Comparison of ENCODE assay signal across 8 mouse cellular contexts in genomic region chr10:71342030-71342805, GRCm38 (mm10). TPM values are rescaled to one million over a fixed set of nuclear protein-coding genes. Genes with fewer than 3 reads are reported as not detected.
DNase-seq lines count a peak whose midpoint lies in the region; ATAC-seq and TF ChIP-seq lines count a peak whose summit lies in the region.

No protein-coding gene starts in this region.

- no peaks in the 10 kb centered on the region for H3K9me3 ChIP-seq in liver, embryonic 11.5 days (ENCODE audit: control insufficient read depth, low read length)
- H3K9me3 ChIP-seq in heart, embryonic 11.5 days (replicated peaks; ENCODE audit: control insufficient read depth, low read length): no peaks in the 10 kb centered on the region

- peak; percentile 53; the same call in 1 of the 2 replicates for TF ChIP-seq CTCF in liver, adult 2 months (IDR thresholded peaks at IDR 0.05; ENCODE audit: low read depth, low read length)
- TF ChIP-seq CTCF in small intestine, adult 2 months (IDR thresholded peaks at IDR 0.05; ENCODE audit: extremely low read depth, insufficient read length, insufficient replicate concordance, low read depth, low read length): peak; percentile 6; the same call in 1 of the 2 replicates

- 0 out of 2 replicates have a peak, but pooled peaks have one; percentile 8 for TF ChIP-seq POLR2A in liver, adult 2 months (IDR thresholded peaks at IDR 0.05; ENCODE audit: extremely low read depth, insufficient read depth, low read length)
- TF ChIP-seq POLR2A in small intestine, adult 2 months (IDR thresholded peaks at IDR 0.05; ENCODE audit: low read depth, low read length): no peak

- peak overlapping the region; percentile 15 for H3K4me3 ChIP-seq in liver, adult 2 months (ENCODE audit: insufficient read depth, low read depth, low read length)
- no peak overlapping the region for H3K4me3 ChIP-seq in liver, embryonic 11.5 days (ENCODE audit: low read depth, low read length)
- no peak overlapping the region for H3K4me3 ChIP-seq in small intestine, adult 2 months (ENCODE audit: low read depth, low read length)
- H3K4me3 ChIP-seq in heart, embryonic 11.5 days (ENCODE audit: low read depth, low read length): no peak overlapping the region

- no peaks in the 10 kb centered on the region; the same call in 1 of the 2 replicates for H3K36me3 ChIP-seq in liver, adult 2 months (ENCODE audit: control insufficient read depth, insufficient read depth, low read length)
- H3K36me3 ChIP-seq in liver, embryonic 11.5 days (ENCODE audit: control insufficient read depth, insufficient read depth, low read length): no peaks in the 10 kb centered on the region; the same call in 1 of the 2 replicates
- H3K36me3 ChIP-seq in small intestine, adult 2 months (ENCODE audit: control insufficient read depth, insufficient read depth, low read length): no peaks in the 10 kb centered on the region
- H3K36me3 ChIP-seq in heart, embryonic 11.5 days (ENCODE audit: control insufficient read depth, insufficient read depth, low read length): no peaks in the 10 kb centered on the region

- 27% methylated on average over 7 of the region's 7 CpGs for WGBS in liver, adult 2 months
- 87% methylated on average over 7 of the region's 7 CpGs for WGBS in liver, embryonic 11.5 days
- WGBS in small intestine, adult 2 months: 32% methylated on average over 7 of the region's 7 CpGs
- WGBS in heart, embryonic 11.5 days (ENCODE audit: insufficient replicate concordance): 91% methylated on average over 7 of the region's 7 CpGs

- no peak overlapping the region for H3K4me2 ChIP-seq in liver, embryonic 11.5 days
- H3K4me2 ChIP-seq in heart, embryonic 11.5 days: no peak overlapping the region

- peaks cover 13% of the 10 kb centered on the region; the same call in 1 of the 2 replicates for H3K79me2 ChIP-seq in liver, adult 2 months (ENCODE audit: control insufficient read depth, insufficient read depth, low read length)

- no peak for ATAC-seq in liver, embryonic 11.5 days (replicated peaks; ENCODE audit: low FRiP score)
- ATAC-seq in heart, embryonic 11.5 days (replicated peaks; ENCODE audit: insufficient number of reproducible peaks, low FRiP score, low TSS enrichment): no peak

- H3K9ac ChIP-seq in liver, adult 2 months (ENCODE audit: low read depth, low read length): peak overlapping the region; percentile 60
- no peak overlapping the region for H3K9ac ChIP-seq in liver, embryonic 11.5 days (ENCODE audit: low read depth, low read length)
- H3K9ac ChIP-seq in heart, embryonic 11.5 days (ENCODE audit: low read depth, low read length): no peak overlapping the region

- no peaks in the 10 kb centered on the region for H3K27me3 ChIP-seq in liver, adult 2 months (ENCODE audit: control insufficient read depth, insufficient read depth, low read length)
- no peaks in the 10 kb centered on the region for H3K27me3 ChIP-seq in liver, embryonic 11.5 days (replicated peaks; ENCODE audit: control insufficient read depth, insufficient read depth, low read length)
- no peaks in the 10 kb centered on the region for H3K27me3 ChIP-seq in small intestine, adult 2 months (ENCODE audit: control insufficient read depth, insufficient read depth, low read length)
- no peaks in the 10 kb centered on the region for H3K27me3 ChIP-seq in heart, embryonic 11.5 days (ENCODE audit: control insufficient read depth, insufficient read depth, low read length)

- DNase-seq in cerebellum, adult 9-10 months: peak; percentile 38
- DNase-seq in cerebellum, postnatal 36 days: no peak
- DNase-seq in liver, adult 2 months (ENCODE audit: extremely low read depth, low read depth, low spot score): peak; percentile 89
- DNase-seq in liver, embryonic 11.5 days (ENCODE audit: low spot score): no peak
- DNase-seq in induced T-regulatory cell, adult 2 months (ENCODE audit: low read depth): peak; percentile 48
- DNase-seq in spleen, postnatal 36 days (ENCODE audit: low spot score in 2 of 2): no peak

- peak overlapping the region; percentile 70 for H3K27ac ChIP-seq in liver, adult 2 months (replicated peaks; ENCODE audit: insufficient read depth, low read depth, low read length)
- H3K27ac ChIP-seq in liver, embryonic 11.5 days (ENCODE audit: low read depth, low read length): no peak overlapping the region
- no peak overlapping the region for H3K27ac ChIP-seq in small intestine, adult 2 months (ENCODE audit: insufficient read depth, low read depth, low read length)
- no peak overlapping the region for H3K27ac ChIP-seq in heart, embryonic 11.5 days (ENCODE audit: low read depth, low read length)

- peaks cover 29% of the 10 kb centered on the region for H3K4me1 ChIP-seq in liver, adult 2 months (ENCODE audit: control insufficient read depth, insufficient read depth, low read length)
- H3K4me1 ChIP-seq in liver, embryonic 11.5 days (replicated peaks; ENCODE audit: control insufficient read depth, insufficient read depth, low read length): peaks cover 32% of the 10 kb centered on the region
- peaks cover 35% of the 10 kb centered on the region for H3K4me1 ChIP-seq in small intestine, adult 2 months (ENCODE audit: control insufficient read depth, insufficient read depth, insufficient read length, low read length)
- H3K4me1 ChIP-seq in heart, embryonic 11.5 days (ENCODE audit: control insufficient read depth, insufficient read depth, low read length): peaks cover 12% of the 10 kb centered on the region

RNA-seq across cellular contexts. Expression of gene Cisd1, which starts 2.5 kb away (rescaled TPM):
- total RNA-seq in liver, adult 2 months (2014; rRNA removed): 159 and 205 TPM in 2 replicates
- polyA plus RNA-seq in liver, adult 2 months (2012; rRNA removed): 209 and 211 TPM in 2 replicates
- 129 TPM in 2 replicates for polyA plus RNA-seq in liver, embryonic 11.5 days (2014; fragmentation: Nextera tagmentation; extraction: Ambion mirVana)
- 47.2 and 75.8 TPM in 2 replicates for polyA plus RNA-seq in small intestine, adult 2 months (2012; rRNA removed)
- polyA plus RNA-seq in heart, embryonic 11.5 days (2014; fragmentation: Nextera tagmentation; extraction: Ambion mirVana): 158 and 161 TPM in 2 replicates

RNA-seq across cellular contexts. Expression of gene Ipmk, which starts 5.3 kb away (rescaled TPM):
- 46.2 and 54.8 TPM in 2 replicates for total RNA-seq in liver, adult 2 months (2014; rRNA removed)
- polyA plus RNA-seq in liver, adult 2 months (2012; rRNA removed): 11.6 and 13.7 TPM in 2 replicates
- 18.2 and 21.0 TPM in 2 replicates for polyA plus RNA-seq in liver, embryonic 11.5 days (2014; fragmentation: Nextera tagmentation; extraction: Ambion mirVana)
- polyA plus RNA-seq in small intestine, adult 2 months (2012; rRNA removed): 35.2 and 111 TPM in 2 replicates
- polyA plus RNA-seq in heart, embryonic 11.5 days (2014; fragmentation: Nextera tagmentation; extraction: Ambion mirVana): 9.3 and 9.7 TPM in 2 replicates

RNA-seq across cellular contexts. Expression of gene Ube2d1, which starts 57.2 kb away (rescaled TPM):
- total RNA-seq in liver, adult 2 months (2014; rRNA removed): 5.3 and 6.2 TPM in 2 replicates
- polyA plus RNA-seq in liver, adult 2 months (2012; rRNA removed): 8.0 and 9.5 TPM in 2 replicates
- polyA plus RNA-seq in liver, embryonic 11.5 days (2014; fragmentation: Nextera tagmentation; extraction: Ambion mirVana): 34.7 and 41.6 TPM in 2 replicates
- polyA plus RNA-seq in small intestine, adult 2 months (2012; rRNA removed): 10.2 and 18.4 TPM in 2 replicates
- 81.2 and 86.9 TPM in 2 replicates for polyA plus RNA-seq in heart, embryonic 11.5 days (2014; fragmentation: Nextera tagmentation; extraction: Ambion mirVana)

Comparison
In these comparisons a context has a peak if more than half of its experiments do, and no peak if none do; other contexts are left out.
1. DNase-seq: peak in cerebellum, adult 9-10 months (single experiment), liver, adult 2 months (single experiment) and induced T-regulatory cell, adult 2 months (single experiment); none in cerebellum, postnatal 36 days (0 of 2), liver, embryonic 11.5 days (single experiment) and spleen, postnatal 36 days (0 of 2).